Mouse (Mus musculus) T-helper 2 cell (primary cell): ENCODE data around the gene Mad2l1bp.

Experiments
- in situ Hi-C: fragments of 300-600 bp; cut with MboI, MseI; formaldehyde crosslinking; loops from one replicate; pipeline ENCODE4 v1.15.1; 2025; ENCODE audit warnings: high pct_unique_total_duplicates

Mad2l1bp gene

DNA sequence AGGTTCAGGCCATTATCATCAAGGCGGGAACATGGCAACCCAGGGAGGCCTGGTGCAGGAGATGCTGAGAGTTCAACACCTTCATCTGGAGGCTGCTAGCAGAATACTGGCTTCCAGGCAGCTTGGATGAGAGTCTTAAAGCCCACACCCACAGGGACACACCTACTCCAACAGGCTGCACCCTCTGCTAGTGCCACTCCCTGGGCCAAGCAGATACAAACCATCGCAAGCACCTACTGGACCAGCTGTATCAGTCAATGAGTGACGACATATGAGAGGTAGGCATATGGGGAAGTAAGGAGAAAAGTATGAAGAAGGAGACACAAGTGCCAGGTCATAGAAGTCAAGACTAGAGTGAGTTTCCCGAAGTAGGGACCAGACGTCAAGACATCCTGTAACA lies 3.3 kb upstream of the Mad2l1bp start:
- in situ Hi-C loops: no loop called here

- in situ Hi-C loops: no loop called here
Observed at GRCm38 (mm10) chr17:46154336-46154735, 983 bp upstream of the Mad2l1bp start.

- in situ Hi-C loops: loop anchor here (5.0 kb wide), 1 partner anchor 416 kb away; no protein-coding TSS in a partner anchor
Observed at GRCm38 (mm10) chr17:46143578-46144423, 9.6 kb downstream of the Mad2l1bp start, which contains the start of gene Rsph9. Rsph9 (minus strand) TSS chr17:46144216.

DNA sequence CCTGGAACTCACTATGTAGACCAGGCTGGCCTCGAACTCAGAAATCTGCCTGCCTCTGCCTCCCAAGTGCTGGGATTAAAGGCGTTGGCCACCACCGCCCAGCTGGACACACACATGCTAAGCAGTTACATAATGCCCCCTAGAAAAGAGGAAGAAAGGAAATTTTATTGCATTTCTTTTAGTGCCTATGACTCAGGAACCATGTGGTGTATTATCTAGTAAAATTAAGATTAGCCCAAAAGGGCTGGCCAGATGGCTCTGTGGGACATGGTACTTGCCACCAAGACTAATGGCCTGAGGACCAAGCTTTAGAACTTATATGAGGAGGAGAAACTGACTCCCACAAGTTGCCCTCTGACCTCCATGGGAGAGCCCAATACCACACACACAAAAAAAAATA lies 13.5 kb downstream of the Mad2l1bp start:
- in situ Hi-C loops: loop anchor here (5.0 kb wide), 1 partner anchor 413 kb away; no protein-coding TSS in a partner anchor

DNA sequence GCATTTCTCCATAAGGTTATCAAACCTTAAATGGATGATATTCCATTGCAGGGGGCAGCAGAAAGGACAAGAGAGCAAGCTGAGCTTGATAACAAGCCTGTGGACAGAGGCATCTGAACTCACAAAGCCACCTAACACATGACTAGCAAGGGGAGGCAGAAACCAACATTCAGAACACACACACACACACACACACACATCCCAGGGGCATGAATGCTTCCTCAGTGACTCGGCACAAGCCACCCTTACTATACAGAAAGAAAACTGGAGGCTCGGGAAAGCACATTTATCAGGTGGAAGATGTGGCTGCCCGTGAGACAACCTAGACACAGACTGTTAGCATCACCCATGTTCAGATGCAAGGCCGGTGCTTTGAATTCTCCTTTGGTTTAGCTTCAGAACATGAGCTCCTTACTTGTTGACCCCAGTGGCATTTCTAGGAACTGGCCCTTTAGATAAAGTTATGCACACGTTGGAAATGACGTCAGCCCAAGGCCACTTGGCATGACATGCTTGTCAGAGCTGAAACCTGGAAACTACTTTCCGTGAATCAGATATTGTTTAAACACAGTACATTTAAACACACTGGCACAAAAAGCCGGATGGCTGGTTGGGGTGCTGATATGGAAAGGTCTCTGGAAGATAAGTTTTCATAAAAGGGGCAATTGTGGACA lies 14.7 kb downstream of the Mad2l1bp start:
- in situ Hi-C loops: no loop called here

DNA sequence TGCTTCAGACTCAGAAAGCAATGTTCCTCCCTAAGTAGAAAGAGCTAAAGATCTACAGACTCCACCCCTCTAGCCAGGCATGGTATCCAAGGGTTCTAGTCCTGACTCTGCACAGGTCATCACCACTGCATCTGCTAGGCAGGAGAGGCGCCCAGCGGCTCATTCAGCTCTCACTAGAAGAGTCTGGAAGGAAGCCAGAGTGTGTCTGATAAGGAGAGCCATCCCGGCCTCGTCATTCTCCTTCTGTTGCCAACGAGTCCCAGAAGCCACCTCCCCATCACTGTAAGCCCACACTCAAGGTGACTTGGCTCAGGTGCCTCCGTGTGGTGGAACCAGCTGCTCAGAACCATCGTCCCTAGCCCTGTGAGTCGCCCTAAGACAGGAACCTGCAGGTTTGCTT lies 20.5 kb downstream of the Mad2l1bp start:
- in situ Hi-C loops: no loop called here

DNA sequence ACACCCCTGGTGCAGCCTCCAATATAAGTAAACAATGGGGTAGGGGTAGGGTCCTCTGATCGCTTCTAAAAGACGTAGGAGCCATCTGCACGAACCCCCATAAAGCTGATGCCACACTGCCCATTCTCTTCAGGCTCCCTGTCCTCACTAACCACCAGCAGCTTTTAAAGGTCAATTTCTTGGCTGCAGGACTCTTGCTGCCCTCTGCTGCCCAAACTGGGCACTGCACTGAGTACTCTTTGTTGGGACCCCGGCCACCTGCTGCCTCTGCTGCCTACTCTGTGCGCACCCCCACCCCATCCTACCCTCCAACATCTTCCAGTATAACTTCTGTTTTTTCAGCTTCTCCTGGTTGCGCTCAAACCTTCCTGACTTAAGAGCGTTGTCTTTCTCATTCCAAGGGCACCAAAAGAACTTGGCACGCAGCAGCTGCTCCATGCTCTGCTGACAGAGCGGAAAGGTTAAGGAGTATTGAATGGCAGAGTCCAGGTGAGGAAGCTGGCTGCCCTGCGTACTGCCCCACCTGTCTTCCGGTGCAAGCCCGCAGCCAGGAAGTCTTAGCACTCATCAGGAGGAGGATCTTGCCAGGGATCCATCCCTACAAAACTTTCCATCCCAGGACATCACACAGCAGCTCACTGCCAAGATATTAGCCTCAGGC lies 21.2 kb downstream of the Mad2l1bp start:
- in situ Hi-C loops: no loop called here

DNA sequence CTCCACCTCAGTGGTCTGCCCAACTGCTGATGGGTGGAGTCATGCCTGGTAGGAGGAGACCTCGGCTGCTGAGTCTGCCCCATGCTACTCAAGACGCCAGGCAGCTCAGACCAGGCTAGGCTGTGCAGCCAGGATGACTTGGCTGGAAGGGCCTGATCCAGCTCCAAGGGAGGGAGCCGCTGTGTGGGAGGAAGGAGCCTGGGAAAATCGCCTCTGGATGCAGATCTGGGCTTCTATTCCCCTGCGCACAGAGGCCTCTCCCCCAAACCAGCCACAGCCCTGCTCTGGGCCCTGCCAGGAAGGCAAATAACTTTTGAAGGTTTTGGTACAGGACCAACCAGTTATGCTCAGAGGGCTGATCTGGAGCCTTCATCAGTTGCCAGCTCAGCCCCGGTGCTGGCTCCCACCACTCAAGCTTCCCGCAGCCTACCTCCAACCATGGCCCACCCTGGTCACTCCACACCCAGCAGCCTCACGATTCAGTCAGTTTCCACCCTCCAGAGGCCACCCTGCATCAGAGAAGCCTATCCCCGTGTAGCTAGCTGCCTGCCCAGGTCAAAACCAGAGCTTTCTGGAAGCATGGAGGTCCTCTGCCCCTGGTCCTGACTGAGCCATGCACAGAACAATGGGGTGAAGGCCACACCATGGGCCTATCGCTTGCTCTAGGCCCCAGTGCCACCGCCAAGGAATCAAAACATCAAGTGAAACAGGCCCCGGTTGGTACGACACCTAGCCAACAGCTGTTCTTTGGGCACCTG lies 23.4 kb downstream of the Mad2l1bp start:
- in situ Hi-C loops: no loop called here

DNA sequence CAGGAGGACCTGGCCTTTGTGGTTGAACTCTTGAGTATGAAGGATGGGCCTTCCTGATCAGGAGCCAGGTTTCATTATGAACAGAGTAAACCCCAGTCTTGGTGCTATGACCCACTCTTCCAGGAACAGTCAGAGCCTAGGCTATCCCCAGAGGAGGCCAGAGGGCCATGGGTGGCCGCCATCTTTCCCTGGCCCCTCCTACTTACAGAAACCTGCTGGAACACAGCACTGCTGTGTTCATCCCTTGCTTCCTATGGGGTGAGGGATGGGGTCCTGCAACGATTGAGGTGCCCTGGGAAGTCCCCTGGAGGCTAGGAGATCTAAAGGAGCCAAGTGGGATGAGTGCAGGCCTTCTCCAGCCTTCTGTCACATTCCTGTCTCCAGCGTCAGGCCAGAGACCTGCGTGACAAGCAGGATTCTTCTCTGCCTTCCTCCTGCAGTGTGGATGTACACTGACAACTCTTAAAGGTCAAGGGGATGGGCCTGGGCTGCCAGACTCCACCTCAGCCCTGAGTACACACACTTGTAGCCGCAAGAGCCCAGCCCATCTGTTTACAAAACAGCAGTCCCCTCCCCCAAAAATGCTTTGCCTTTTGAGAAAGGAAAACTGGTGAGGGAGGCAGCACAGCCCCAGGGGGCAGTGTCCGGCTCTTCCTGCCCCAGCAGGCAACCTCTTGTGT lies 25.4 kb downstream of the Mad2l1bp start:
- in situ Hi-C loops: no loop called here

DNA sequence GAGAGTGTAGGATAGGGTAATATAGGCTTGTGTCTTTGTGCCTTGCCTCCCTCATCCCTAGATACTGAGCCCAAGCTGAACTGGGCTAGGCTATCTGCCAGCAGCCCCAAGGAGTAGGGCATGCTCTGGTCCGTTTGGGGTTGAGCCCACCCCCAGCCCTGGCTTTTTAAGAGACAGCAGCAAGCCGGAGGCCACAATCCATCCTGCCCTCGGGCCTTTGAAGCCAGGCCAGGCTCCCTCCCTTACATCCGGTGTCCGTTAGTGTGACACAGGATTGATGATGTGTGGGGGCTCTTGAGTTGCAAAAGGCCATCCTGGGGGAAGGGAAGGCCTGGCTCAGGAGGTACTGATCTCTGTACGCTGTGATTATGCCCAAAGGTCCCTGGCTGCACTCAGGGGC lies 26.7 kb downstream of the Mad2l1bp start:
- in situ Hi-C loops: no loop called here

GRCm38 (mm10) chr17:46123953-46124700 lies 29.2 kb downstream of the Mad2l1bp start:
- in situ Hi-C loops: no loop called here

DNA sequence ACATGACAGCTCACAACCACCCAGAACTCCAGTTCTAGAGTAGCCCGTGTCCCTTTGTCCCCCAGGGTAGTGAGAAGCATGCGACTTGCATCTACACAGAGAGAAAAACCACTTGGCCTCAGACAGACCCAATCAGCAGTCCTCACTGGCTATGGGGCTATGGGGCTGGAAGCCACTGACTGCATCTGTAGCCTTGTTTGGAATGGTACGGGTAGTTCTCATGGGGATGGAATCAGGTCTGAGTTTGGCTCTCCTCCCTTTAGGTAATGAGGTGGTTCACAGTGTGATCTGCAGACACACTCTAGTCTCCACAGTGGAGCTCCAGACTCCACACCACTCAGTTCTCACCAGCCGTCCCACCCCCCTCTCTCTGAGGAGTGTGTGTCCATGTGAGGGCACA lies 30.1 kb downstream of the Mad2l1bp start:
- in situ Hi-C loops: no loop called here

GRCm38 (mm10) chr17:46122791-46123190 lies 30.6 kb downstream of the Mad2l1bp start:
- in situ Hi-C loops: no loop called here

DNA sequence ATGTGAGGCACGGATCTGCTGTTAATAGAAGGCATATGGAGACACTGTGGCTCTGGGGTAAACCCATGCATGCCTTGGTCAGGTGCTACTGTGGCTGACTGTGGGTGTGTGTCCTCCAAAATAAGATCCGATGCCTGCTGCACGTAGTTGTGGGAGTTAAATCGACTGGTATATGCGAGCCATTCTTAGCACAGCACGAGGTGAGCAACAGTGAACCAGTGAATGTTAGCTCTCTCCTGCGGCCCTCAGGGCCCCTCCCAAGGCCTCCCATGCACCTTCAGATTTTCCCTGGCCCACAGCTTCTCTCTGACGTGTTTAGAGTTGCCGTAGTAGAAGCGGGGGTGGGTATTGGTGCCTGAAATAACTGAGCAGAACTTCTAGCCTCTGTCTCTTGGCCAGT lies 33.7 kb downstream of the Mad2l1bp start:
- in situ Hi-C loops: no loop called here

GRCm38 (mm10) chr17:46118423-46118850 lies 34.9 kb downstream of the Mad2l1bp start:
- in situ Hi-C loops: no loop called here

GRCm38 (mm10) chr17:46117623-46118422 lies 35.5 kb downstream of the Mad2l1bp start:
- in situ Hi-C loops: no loop called here

DNA sequence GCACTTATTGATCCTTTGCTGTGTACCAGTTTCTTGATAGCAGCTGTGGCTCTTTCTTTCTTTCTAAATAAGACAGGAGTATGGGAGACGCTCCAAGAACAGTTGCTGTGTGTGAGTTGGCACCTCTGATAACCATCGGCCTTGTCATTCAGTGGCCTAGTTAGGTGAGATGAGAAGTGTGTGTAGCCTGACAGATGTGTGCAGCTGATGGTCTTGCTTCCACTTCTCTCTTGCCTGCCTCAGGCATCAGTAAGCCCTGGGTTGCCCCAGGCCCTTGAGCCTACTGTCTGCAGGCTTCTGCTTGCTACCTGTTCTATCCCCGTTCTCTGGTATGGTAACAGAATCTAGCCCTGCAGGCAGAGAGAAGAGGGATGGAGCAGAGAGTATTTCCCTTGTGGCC lies 36.5 kb downstream of the Mad2l1bp start:
- in situ Hi-C loops: no loop called here

DNA sequence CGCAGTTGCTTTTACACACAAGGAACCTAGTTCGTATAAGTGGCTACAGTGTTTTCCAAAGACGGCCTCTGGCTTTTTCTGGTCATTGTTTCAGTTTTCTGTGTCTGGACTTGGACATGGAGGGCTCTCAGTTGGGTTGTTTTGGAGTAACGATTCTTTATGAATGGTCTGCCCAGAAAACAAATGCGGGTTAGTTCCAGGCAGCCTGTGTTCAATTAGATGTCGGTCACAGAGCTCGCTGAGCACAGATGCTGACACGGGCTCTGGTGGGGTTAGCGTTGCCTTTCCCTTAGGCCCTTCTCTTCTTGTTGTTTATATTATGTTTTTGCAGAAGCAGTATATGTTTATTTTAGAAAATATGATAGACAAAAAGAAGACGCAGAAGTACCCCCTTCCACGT lies 37.2 kb downstream of the Mad2l1bp start:
- in situ Hi-C loops: no loop called here

DNA sequence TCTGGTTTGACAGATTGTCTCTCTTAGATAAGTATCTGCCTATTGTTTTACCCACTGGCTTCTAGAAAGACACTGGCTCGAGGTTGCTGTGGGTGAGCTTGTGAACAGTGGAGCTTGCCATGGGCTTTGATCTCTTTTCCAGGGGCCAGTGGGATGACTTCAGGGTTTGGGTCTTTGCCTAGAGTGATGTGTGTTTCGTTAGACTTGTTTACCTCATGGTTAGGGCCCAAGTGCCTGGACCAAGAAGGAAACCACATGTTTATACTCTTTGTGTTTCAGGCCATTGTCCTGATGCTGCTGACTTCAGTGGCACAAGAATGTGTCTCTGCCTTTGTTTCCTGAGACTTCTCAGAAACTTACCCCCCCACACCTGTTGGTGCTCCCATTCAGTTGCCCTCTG lies 37.9 kb downstream of the Mad2l1bp start:
- in situ Hi-C loops: no loop called here
